Mouse (Mus musculus) liver, embryonic 14.5 days (tissue): ENCODE results near the gene Mfsd2b.

Experiments
- CTCF ChIP-seq: IDR thresholded peaks from 2 replicates; pipeline ENCODE4 v1.5.1; 2016; ENCODE audit warnings: antibody characterized with exemption, low read depth, control low read depth
- EP300 ChIP-seq: IDR thresholded peaks from 2 replicates; pipeline ENCODE4 v1.6.1; 2016; ENCODE audit warnings: antibody characterized with exemption, low read depth

DNA sequence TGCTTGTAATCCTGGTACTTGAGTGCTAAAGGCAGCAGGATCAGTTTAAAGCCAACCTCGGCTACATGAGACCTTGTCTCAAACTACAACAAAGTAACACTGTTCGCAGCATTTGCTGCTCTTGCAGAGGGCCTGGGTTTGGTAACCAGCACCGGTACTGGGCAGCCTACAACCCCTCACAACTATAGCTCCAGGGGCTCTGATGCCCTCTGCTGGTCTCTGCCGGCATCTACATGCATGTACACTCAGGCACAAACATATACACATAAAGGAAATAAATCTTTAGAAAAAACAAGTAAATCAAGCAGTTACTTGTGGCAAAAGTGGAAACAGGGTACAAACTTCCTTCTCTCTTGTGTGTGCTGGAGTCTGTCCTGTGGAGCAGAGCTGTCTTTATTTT is 11.5 kb downstream of the Mfsd2b start:
- peak; percentile 80 for TF ChIP-seq CTCF
- TF ChIP-seq EP300 = no peak
